Mouse (Mus musculus) CH12.LX (cell line): ENCODE measurements at regions not wholly inside any gene's neighbourhood (a gene's known extent, or its start where the extent isn't known, plus 50 kb on each side); places are given as distances from the start of the nearest gene placed in this dataset.

Experiments used
- BHLHE40 ChIP-seq: IDR thresholded peaks from 2 replicates; pipeline ENCODE4 v1.6.1; 2011; ENCODE audit warnings: mild to moderate bottlenecking, low read depth, low read length, improper control_type of control experiment
- CTCF ChIP-seq, 2 experiments: IDR thresholded peaks in 1 of 2; conservative IDR thresholded peaks in 1 of 2; 2 replicates each; pipeline ENCODE4 v1.5.1; 2011 to 2012; ENCODE audit warnings: low read depth in 2 of 2, low read length in 2 of 2, improper control_type of control experiment in 1 of 2, inconsistent platforms in 1 of 2, mild to moderate bottlenecking in 1 of 2, moderate library complexity in 1 of 2
- EP300 ChIP-seq: IDR thresholded peaks from 2 replicates; pipeline ENCODE4 v1.6.1; 2011; ENCODE audit warnings: low read length, improper control_type of control experiment
- HCFC1 ChIP-seq: IDR thresholded peaks from 2 replicates; pipeline ENCODE4 v1.6.1; 2012; ENCODE audit warnings: low read depth, mild to moderate bottlenecking, inconsistent platforms, low read length, improper control_type of control experiment
- MAX ChIP-seq: IDR thresholded peaks from 2 replicates; pipeline ENCODE4 v1.6.1; 2011; ENCODE audit warnings: low read length, improper control_type of control experiment
- MAZ ChIP-seq: IDR thresholded peaks from 2 replicates; pipeline ENCODE4 v1.6.1; 2012; ENCODE audit warnings: low read depth, mild to moderate bottlenecking, inconsistent platforms, low read length, improper control_type of control experiment, moderate library complexity
- MXI1 ChIP-seq: IDR thresholded peaks from 2 replicates; pipeline ENCODE4 v1.6.1; 2011; ENCODE audit warnings: mild to moderate bottlenecking, low read depth, low read length, improper control_type of control experiment
- MYC ChIP-seq: IDR thresholded peaks from 2 replicates; pipeline ENCODE4 v1.6.1; 2011; ENCODE audit warnings: low read depth, mild to moderate bottlenecking, improper control_type of control experiment, low read length
- NELFE ChIP-seq: IDR thresholded peaks from 2 replicates; pipeline ENCODE4 v1.6.1; 2011; ENCODE audit warnings: low read depth, low read length, improper control_type of control experiment
- POLR2A ChIP-seq: IDR thresholded peaks from 2 replicates; pipeline ENCODE4 v1.6.1; 2011; ENCODE audit warnings: low read depth, mild to moderate bottlenecking, improper control_type of control experiment, low read length
- POLR2AphosphoS2 ChIP-seq: IDR thresholded peaks from 2 replicates; pipeline ENCODE4 v1.6.1; 2011; ENCODE audit warnings: low read depth, low read length, improper control_type of control experiment
- UBTF ChIP-seq: IDR thresholded peaks from 2 replicates; pipeline ENCODE4 v1.6.1; 2012; ENCODE audit warnings: low read depth, mild to moderate bottlenecking, inconsistent platforms, low read length, improper control_type of control experiment, moderate library complexity
- USF2 ChIP-seq: conservative IDR thresholded peaks from 2 replicates; pipeline ENCODE4 v1.6.1; 2011; ENCODE audit warnings: low read depth, low read length, improper control_type of control experiment
- ZKSCAN1 ChIP-seq: IDR thresholded peaks from 2 replicates; pipeline ENCODE4 v1.6.1; 2012; ENCODE audit warnings: low read depth, inconsistent platforms, low read length, improper control_type of control experiment, borderline replicate concordance

- TF ChIP-seq HCFC1: no peak
- TF ChIP-seq UBTF: no peak
- no peak for TF ChIP-seq MXI1
- no peak for TF ChIP-seq POLR2A
- no peak for TF ChIP-seq USF2
- TF ChIP-seq MAZ: no peak
- no peak for TF ChIP-seq ZKSCAN1
- no peak for TF ChIP-seq MYC
- no peak for TF ChIP-seq POLR2AphosphoS2
- TF ChIP-seq MAX: no peak
- no peak for TF ChIP-seq NELFE
- TF ChIP-seq CTCF (conservative IDR thresholded peaks at IDR 0.05 in 1 of 2, IDR thresholded peaks at IDR 0.05 in 1 of 2; ENCODE audit: low read depth in 2 of 2, low read length in 2 of 2): no peak
- no peak for TF ChIP-seq BHLHE40
- no peak for TF ChIP-seq EP300
Observed at GRCm38 (mm10) chr11:64592253-64592652, 155.8 kb upstream of the F930015N05Rik start.
